Mouse (Mus musculus) gastrocnemius, adult 2 months (tissue): Measurements from ENCODE around the gene Slc41a3. TPM values are rescaled to one million over a fixed set of nuclear protein-coding genes. Genes with fewer than 3 reads are reported as not detected.

Experiments
- DNase-seq: peaks from one replicate; pipeline ENCODE4 v3.0.0; 2022
- H3K27ac ChIP-seq: fragments of 200-600 bp; 2 replicates; pipeline ENCODE4 v1.8.1; 2022; ENCODE audit warnings: mild to moderate bottlenecking
- H3K4me3 ChIP-seq: fragments of 200-600 bp; 2 replicates; pipeline ENCODE4 v1.8.1; 2022; ENCODE audit warnings: mild to moderate bottlenecking, moderate library complexity
- CTCF ChIP-seq: fragments of 200-600 bp; IDR thresholded peaks from 2 replicates; pipeline ENCODE4 v1.8.1; 2022; ENCODE audit warnings: antibody characterized with exemption, mild to moderate bottlenecking, moderate library complexity
- intact Hi-C: fragments of 180-260 bp; cut with DNase I; formaldehyde crosslinking; loops from one replicate; pipeline ENCODE4 v1.15.1; 2025
- long read RNA-seq, 2 experiments: library from polyadenylated mRNA; stranded (forward); transcript quantifications; one replicate each; pipeline ENCODE4 v2.0.0; 2021
- total RNA-seq, 2 experiments: library from RNA; stranded (reverse); gene quantifications; 2 replicates each; pipeline ENCODE4 v1.2.3; 2021

Slc41a3 gene
- 100 to 1,000 TPM in 1 of 2 experiments, 10 to 100 TPM in 1; 75.0 to 118 TPM for total RNA-seq
- long read RNA-seq, experiment 1, transcript Slc41a3-201 (10 exons, 2,324 nt) = major isoform, 143 of 278 reads
- long read RNA-seq, experiment 1, partial matches to known transcripts = 16 of 278 reads
- long read RNA-seq, experiment 1, other reads (novel, unspliced or antisense) = 115 of 278 reads
- long read RNA-seq, experiment 2, transcript Slc41a3-201 (10 exons, 2,324 nt) = major isoform, 117 of 223 reads
- long read RNA-seq, experiment 2, partial matches to known transcripts = 20 of 223 reads
- long read RNA-seq, experiment 2, other reads (novel, unspliced or antisense) = 85 of 223 reads

DNA sequence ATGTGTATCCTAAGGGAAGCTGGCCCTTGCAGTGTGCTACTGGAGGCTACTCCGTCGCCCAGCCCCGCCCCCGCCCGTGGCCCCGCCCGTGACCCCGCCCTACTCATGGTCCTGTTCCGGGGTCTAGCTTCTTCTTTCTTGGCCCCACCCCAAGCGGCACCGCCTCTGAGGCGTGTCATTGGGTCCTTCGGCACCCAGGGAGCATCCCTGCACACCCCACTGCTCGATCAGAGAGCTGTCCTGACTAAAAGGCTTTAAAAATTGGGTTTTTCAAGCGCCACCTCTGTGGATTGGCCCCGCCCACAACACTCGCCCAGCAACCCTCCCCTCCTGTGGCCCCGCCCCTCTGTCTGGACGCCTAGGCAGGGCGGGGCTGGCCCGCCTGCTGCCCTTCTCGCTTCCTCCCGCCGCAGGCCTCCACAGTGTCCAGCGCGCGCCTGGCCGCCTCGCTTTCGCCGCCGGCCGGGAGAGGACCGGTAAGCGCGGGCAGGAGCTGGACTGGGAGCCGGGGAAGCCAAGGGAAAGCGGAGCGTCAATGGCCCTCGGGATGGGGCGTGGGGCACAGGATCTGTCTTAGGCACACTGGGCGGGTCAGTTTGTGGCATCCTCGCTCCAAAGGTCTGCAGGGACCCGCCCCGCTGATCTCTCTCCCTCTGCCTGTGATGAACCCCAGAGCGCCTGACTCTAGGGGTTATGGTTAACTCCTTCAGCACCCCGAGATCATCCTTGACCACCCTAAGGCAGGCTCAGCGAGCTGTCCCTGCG, at the start of gene Slc41a3:
Slc41a3 (plus strand) TSS at position 193 of the 765 bp plus-strand sequence.
- TF ChIP-seq CTCF = no peak; the same call in 1 of the 2 replicates
- intact Hi-C loops = loop anchor here (5.0 kb wide), 1 partner anchor 142 kb away; the partner anchor contains the start of gene Klf15
- peak within 1 kb of the TSS; percentile 98 for H3K27ac ChIP-seq
- peak within 1 kb of the TSS; percentile 76 for H3K4me3 ChIP-seq
- peak; percentile 97 for DNase-seq

DNA sequence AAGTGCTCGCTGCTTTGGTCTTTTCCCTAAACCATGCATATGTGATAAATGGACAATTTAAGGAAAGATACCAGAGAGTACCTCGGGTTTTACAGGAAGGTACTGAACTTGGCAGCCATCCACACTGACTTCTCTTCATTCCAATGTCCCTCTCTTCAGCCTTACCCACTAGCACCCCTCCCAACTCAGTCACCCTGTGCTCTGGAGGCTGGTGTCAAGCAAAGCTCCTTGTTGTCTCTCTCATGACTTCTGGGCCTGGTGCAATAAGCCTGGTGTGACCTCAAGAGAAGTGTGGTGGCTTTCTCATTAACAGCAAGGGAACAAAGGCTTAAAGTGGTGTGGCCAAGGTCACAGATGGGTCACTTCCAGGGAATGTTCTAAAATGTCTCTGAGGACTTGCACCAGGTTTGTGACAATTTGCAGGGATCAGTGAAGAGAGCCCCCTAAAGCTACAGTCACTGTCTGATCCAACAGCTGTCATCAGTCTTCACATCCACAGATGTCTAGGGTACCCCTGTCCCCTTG, 47.9 kb upstream of the Slc41a3 start:
- DNase-seq = no peak
- Histone ChIP-seq H3K4me3 (no peak overlapping the region; the same call in 1 of the 2 replicates), H3K27ac (peak overlapping the region; percentile 82)
- no peak for TF ChIP-seq CTCF
- intact Hi-C loops = no loop called here

DNA sequence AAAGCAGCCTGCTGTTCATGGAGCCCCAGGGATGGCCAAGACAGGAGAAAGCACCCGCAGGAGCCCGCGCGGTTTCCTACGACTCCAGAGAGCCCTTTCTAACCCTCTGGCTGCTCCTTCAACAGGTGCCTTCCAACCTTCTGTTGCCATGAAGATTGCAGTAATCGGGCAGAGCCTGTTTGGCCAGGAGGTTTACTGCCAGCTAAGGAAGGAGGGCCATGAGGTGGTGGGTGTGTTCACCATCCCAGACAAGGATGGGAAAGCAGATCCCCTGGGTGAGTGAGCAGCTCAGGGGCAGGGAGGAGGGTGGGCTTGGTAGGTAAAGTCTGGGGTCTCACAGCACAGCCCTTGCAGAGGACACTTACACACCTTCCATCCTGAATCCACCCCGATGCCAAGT, 47.4 kb upstream of the Slc41a3 start:
- TF ChIP-seq CTCF = no peak
- Histone ChIP-seq H3K4me3 (no peak overlapping the region; the same call in 1 of the 2 replicates), H3K27ac (peak overlapping the region; percentile 82)
- DNase-seq = no peak
- intact Hi-C loops = no loop called here

DNA sequence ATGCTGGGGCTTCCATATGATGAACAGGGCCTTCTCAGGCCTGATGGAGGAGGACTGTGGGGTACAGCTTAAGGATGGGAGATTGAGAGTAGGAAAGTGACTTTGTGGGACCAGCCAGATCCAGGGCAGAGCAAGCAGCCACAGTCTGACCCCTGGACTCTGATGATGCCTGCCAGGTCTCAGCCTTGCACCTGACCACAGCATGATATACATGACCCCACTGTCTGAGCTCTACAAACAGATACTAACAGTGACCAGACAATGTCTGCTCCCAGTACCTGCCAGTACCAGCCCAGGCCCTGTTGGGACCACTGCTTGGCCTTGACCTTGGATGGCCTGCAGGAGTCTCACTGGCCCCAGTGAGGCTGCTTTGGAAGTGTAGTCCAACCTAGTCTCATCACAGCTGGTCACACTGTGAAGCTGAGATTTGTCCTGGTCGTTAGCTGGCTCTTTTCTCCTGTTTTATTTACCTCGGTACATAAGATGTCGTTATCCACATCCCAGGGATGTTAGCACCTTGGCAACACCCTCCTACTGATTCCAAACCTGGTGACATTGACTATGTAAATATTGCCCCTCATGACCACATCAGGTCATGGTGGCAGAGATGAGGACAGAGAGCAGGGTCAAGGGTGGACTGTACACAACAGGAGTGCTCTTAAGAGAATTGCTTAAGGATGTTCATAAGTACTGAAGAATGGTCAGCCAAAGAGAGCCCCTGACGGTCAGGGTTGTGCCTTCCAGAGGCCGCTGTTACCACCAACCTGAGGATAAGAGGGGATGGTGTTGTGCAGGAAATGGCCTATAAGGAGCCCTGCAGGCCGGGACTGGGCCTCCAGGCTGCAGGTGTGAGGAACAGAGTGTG, 46.5 kb upstream of the Slc41a3 start:
- no peak for DNase-seq
- TF ChIP-seq CTCF = no peak
- intact Hi-C loops = no loop called here
- no peak overlapping the region for H3K4me3 ChIP-seq
- H3K27ac ChIP-seq = peak overlapping the region; percentile 82

DNA sequence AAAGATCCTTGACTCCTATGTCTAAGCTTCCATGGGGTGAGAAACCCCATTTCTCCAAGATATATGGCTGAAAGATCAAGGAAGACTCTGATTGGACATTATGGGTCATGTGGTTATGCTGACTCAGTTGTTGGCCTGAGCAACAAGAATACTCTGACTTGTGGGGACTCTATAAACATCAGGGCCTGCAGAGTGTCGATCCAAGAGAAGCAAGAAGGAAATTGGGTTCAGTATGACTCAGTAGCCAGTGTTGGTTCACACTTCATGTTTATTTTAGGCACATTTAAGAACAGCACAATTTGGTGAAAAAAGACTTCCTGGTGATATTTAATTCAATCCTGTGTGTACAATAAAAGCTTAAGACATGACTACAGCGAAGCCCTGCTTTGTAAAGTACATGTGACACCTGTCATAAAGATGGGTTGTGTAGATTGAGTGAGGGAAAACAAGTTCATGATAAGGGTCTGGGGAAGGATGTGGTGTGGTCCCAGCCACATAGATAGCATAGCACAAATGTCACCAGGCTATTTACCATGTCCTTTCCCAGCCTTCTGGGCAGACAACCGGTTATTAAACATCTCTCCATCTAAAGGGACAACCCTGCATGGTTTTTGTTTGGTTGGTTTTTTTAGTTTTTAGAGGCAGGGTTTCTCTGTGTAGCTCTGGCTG, 44.0 kb upstream of the Slc41a3 start:
- TF ChIP-seq CTCF = no peak
- DNase-seq = no peak
- Histone ChIP-seq H3K4me3 (no peak overlapping the region), H3K27ac (no peak overlapping the region)
- intact Hi-C loops = no loop called here

DNA sequence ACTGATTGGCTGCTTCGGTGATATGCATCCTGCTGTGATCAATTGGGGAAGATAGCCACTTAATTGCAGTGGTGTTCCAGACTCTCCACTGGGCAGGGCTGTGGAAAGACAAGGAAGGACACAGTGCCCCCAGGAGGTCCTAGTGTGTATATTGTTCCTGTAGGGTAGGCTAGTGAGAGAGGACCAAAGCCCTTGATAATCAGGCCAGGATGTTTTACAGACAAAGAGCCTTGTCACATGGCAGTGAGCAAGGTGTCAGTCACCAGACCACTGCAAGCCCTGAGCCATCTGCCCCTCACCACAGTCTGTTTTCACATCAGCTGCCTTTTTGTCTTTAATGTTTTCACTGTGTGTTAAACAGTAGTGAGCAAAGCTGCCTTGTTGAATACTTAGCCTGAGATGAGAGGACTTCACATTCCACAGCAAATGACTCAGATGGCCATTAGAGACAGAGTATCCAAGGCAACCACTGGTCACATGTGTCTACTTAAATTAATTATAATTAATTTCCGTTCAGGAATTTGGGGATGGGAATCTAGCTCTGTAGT, 43.2 kb upstream of the Slc41a3 start:
- peak; percentile 29; the same call in 1 of the 2 replicates for TF ChIP-seq CTCF
- intact Hi-C loops = no loop called here
- no peak overlapping the region for H3K4me3 ChIP-seq
- no peak overlapping the region for H3K27ac ChIP-seq
- no peak for DNase-seq

DNA sequence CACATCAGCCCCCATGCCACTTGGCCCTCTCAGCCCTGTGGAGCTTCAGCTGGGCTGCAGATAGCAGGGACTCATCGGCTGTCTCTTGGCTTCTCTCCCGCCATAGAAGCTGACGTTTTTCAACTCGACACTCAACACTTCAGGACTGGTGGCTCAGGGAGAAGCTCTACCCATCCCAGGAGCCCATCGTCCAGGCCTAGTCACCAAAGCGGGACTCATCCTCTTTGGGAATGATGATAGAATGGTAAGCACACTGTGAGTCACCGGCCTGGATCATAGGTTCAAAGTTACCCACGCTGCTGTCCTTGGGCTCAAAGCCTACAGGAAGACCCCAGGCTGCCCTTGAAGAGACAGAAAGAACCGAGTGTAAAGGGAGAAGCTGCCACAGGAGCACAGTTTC, 40.3 kb upstream of the Slc41a3 start:
- no peak overlapping the region for H3K27ac ChIP-seq
- intact Hi-C loops = no loop called here

DNA sequence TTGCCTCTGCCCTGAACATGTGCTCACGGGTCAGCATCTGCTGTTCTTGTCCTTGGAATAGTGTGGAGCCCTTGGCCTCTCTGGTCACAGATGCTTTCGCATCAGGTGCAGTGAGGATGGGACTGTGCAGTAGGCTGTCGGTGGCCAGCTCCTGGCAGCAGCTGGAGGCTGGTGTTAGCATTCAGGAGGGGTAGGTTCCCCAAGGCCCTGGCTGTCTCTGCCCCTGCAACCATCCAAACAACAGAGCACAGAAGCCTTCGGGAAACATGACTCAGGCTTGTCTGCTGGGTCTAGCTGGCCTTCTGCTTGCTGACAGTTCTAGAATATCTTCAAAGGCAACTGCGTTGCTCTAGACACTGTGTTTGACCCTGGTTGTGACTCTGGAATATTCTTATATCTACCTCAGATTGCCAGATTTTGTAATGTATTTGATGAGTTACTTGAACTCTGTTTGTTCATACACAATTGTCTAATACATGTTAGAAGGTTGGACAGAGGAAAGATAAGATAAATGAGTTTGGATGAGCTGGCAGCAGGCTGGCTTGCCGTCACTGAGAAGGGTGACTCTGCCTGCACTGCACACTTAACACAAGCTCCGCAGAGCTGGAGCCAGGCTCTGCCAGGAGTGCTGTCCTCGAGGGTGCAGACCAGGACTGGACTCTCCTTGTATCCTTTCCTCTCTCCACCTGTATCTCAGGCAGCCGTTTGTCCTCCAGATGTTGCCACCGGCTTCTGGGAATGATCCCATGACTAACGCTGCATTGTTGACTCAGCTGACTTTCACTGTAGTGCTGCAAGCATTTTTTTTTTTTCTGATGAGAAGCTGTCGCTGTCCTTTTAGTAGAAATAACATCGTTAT, 38.9 kb upstream of the Slc41a3 start:
- no peak for TF ChIP-seq CTCF
- H3K27ac ChIP-seq = no peak overlapping the region
- H3K4me3 ChIP-seq = no peak overlapping the region
- intact Hi-C loops = no loop called here
- DNase-seq = no peak

More for the DNA sequence above, 40.3 kb upstream of the Slc41a3 start:
- no peak for DNase-seq
- H3K4me3 ChIP-seq = no peak overlapping the region
- no peak for TF ChIP-seq CTCF

DNA sequence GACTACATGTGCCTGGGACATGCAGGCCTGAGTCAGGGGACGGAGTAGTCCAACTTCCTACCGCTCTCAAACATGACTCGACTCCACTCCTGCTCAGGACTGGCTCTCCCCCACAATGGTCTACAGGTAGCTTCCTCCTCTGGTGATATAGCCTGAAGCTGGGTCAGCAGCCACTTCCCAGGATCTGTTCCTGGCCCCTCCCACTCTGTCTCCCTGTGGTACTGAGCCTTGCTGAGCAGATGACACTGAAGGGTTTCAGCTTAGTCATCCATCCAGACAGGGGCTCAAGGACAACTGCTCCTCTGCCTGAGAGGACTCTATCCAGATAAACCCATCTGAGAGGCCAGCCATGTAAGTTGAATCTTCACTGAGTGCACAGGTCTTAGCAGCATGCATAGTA, 37.0 kb upstream of the Slc41a3 start:
- Histone ChIP-seq H3K27ac (no peak overlapping the region), H3K4me3 (no peak overlapping the region)
- no peak for DNase-seq
- no peak for TF ChIP-seq CTCF
- intact Hi-C loops = no loop called here

DNA sequence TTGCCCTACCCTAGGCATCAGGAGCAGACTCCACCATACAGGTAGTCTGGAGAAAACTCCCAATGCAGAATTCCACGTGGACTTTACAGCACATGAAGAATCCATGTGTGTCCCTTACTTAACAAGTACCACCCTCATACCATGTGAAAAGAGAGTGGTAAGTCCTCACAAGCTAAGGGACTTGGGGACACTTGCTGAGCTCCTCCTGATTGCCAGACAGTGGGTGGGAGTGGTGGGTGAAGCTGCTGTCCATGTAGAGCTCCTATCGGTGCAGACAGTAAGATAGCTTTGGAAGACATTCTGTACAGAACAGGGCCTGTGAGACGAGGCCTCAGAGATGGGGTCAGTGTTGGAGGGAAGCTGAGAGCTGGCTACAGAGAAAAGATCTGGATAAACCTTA, 36.6 kb upstream of the Slc41a3 start:
- Histone ChIP-seq H3K4me3 (no peak overlapping the region), H3K27ac (no peak overlapping the region)
- no peak for DNase-seq
- intact Hi-C loops = no loop called here
- TF ChIP-seq CTCF = no peak

DNA sequence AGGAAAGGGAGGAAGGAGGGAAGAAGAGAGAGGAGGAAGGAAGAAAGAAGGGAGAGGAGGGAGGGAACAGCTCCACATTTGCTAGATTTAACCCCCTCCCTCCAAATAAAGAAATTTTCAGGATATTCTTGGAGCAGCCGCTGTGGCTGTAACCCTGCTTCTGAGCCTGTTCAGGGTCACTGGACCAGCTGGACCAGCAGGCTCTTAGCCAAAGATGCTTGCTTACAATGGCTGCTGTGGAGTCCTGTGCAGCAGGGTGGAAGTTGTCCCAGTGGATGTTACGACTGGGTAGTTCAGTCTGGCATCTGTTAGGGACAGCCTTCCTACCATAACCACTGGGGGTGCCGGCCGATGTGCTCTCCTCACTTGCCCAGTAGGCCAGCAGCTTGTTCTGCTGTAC, 35.8 kb upstream of the Slc41a3 start:
- intact Hi-C loops = no loop called here
- Histone ChIP-seq H3K27ac (no peak overlapping the region), H3K4me3 (no peak overlapping the region)
- DNase-seq = no peak
- no peak for TF ChIP-seq CTCF
